In genomic region chr2:124244543-124245245, GRCm38 (mm10) we compare ENCODE assay signal across 13 mouse cellular contexts.
A peak's percentile ranks its signal among the peaks of the same experiment; 100 is the strongest.
DNase-seq lines count a peak whose midpoint lies in the region; ATAC-seq and TF ChIP-seq lines count a peak whose summit lies in the region.
"Had no signal": no experiment of that assay in that cellular context is flagged by ENCODE, and none has a peak within 500 bp of the region (broad histone marks: within the 10 kb centered on the region; RNA-seq: fewer than 3 reads in every experiment).

No protein-coding gene starts in this region.

- no peak overlapping the region for H3K9ac ChIP-seq in hindbrain, postnatal 0 days (replicated peaks; ENCODE audit: low read length)
- no peak overlapping the region for H3K9ac ChIP-seq in hindbrain, embryonic 14.5 days
- H3K9ac ChIP-seq in forebrain, embryonic 14.5 days (ENCODE audit: low read length), result no peak overlapping the region
- no peak overlapping the region for H3K9ac ChIP-seq in midbrain, embryonic 16.5 days (ENCODE audit: low read depth, low read length)
- H3K9ac ChIP-seq: limb, embryonic 13.5 days had no signal

- 0 out of 2 replicates have a peak, but pooled peaks cover 5% of the 10 kb centered on the region for H3K4me1 ChIP-seq in hindbrain, postnatal 0 days (ENCODE audit: insufficient read depth, low read length)
- no peaks in the 10 kb centered on the region for H3K4me1 ChIP-seq in hindbrain, embryonic 14.5 days (replicated peaks; ENCODE audit: control insufficient read depth, insufficient read depth, low read length)
- H3K4me1 ChIP-seq in forebrain, embryonic 14.5 days (ENCODE audit: control insufficient read depth, insufficient read depth, low read length), result no peaks in the 10 kb centered on the region
- 0 out of 2 replicates have a peak, but pooled peaks cover 2% of the 10 kb centered on the region for H3K4me1 ChIP-seq in midbrain, embryonic 16.5 days (ENCODE audit: control insufficient read depth, insufficient read depth, low read length)

- H3K36me3 ChIP-seq in hindbrain, postnatal 0 days (ENCODE audit: insufficient read depth, low read length), result no peaks in the 10 kb centered on the region
- H3K36me3 ChIP-seq in hindbrain, embryonic 14.5 days (replicated peaks; ENCODE audit: control insufficient read depth, insufficient read depth), result no peaks in the 10 kb centered on the region
- no peaks in the 10 kb centered on the region for H3K36me3 ChIP-seq in forebrain, embryonic 14.5 days (ENCODE audit: control insufficient read depth, insufficient read depth, low read length)
- no peaks in the 10 kb centered on the region for H3K36me3 ChIP-seq in midbrain, embryonic 16.5 days (ENCODE audit: control insufficient read depth, insufficient read depth, low read length)
- H3K36me3 ChIP-seq: hindbrain, embryonic 10.5 days; limb, embryonic 13.5 days had no signal

- DNase-seq in adrenal gland, adult 2 months, result peak; percentile 50
- no peak for DNase-seq in adrenal gland, postnatal 4 days (ENCODE audit: low spot score in 2 of 2)
- DNase-seq in hindbrain, postnatal 0 days (ENCODE audit: low spot score), result peak; percentile 22
- no peak for DNase-seq in hindbrain, embryonic 14.5 days (ENCODE audit: low spot score)
- peak; percentile 68 for DNase-seq in adrenal gland, postnatal 10 days
- peak; percentile 80 for DNase-seq in lung, postnatal 10 days
- no peak for DNase-seq in forebrain, embryonic 14.5 days (ENCODE audit: low spot score)
- DNase-seq: kidney, adult 18-20 months; layer of hippocampus, adult 9-11 months; spleen, adult 18-20 months had no signal

- WGBS in hindbrain, postnatal 0 days, result 40% methylated on average over 4 of the region's 4 CpGs
- WGBS in hindbrain, embryonic 14.5 days, result 50% methylated on average over 4 of the region's 4 CpGs
- WGBS in forebrain, embryonic 14.5 days, result 70% methylated on average over 4 of the region's 4 CpGs
- WGBS in midbrain, embryonic 16.5 days, result 50% methylated on average over 4 of the region's 4 CpGs

- TF ChIP-seq CTCF in hindbrain, postnatal 0 days (IDR thresholded peaks at IDR 0.05; ENCODE audit: low read depth), result no peak

- no peak overlapping the region for H3K27ac ChIP-seq in hindbrain, postnatal 0 days
- no peak overlapping the region for H3K27ac ChIP-seq in hindbrain, embryonic 14.5 days
- H3K27ac ChIP-seq in forebrain, embryonic 14.5 days (ENCODE audit: low read depth, low read length), result no peak overlapping the region
- H3K27ac ChIP-seq in midbrain, embryonic 16.5 days (ENCODE audit: low read length), result no peak overlapping the region
- H3K27ac ChIP-seq: hindbrain, embryonic 10.5 days; limb, embryonic 13.5 days had no signal

- no peaks in the 10 kb centered on the region for H3K9me3 ChIP-seq in hindbrain, postnatal 0 days (ENCODE audit: low read length)
- H3K9me3 ChIP-seq in hindbrain, embryonic 14.5 days (ENCODE audit: control insufficient read depth, low read length), result no peaks in the 10 kb centered on the region
- H3K9me3 ChIP-seq in forebrain, embryonic 14.5 days (replicated peaks; ENCODE audit: control insufficient read depth, low read length), result no peaks in the 10 kb centered on the region
- H3K9me3 ChIP-seq in midbrain, embryonic 16.5 days (replicated peaks; ENCODE audit: control insufficient read depth, low read length, poor library complexity, severe bottlenecking), result no peaks in the 10 kb centered on the region
- H3K9me3 ChIP-seq: hindbrain, embryonic 10.5 days; limb, embryonic 13.5 days had no signal

- no peaks in the 10 kb centered on the region for H3K27me3 ChIP-seq in hindbrain, postnatal 0 days (ENCODE audit: insufficient read depth, low read length)
- no peaks in the 10 kb centered on the region for H3K27me3 ChIP-seq in hindbrain, embryonic 14.5 days (ENCODE audit: control insufficient read depth, insufficient read depth, low read length)
- no peaks in the 10 kb centered on the region for H3K27me3 ChIP-seq in forebrain, embryonic 14.5 days (replicated peaks; ENCODE audit: control insufficient read depth, insufficient read depth, low read length)
- no peaks in the 10 kb centered on the region for H3K27me3 ChIP-seq in midbrain, embryonic 16.5 days (ENCODE audit: control insufficient read depth, insufficient read depth, low read depth, low read length)
- H3K27me3 ChIP-seq: limb, embryonic 13.5 days had no signal

- 0 out of 2 replicates have a peak, but pooled peaks have one; percentile 21 for ATAC-seq in hindbrain, postnatal 0 days
- ATAC-seq in hindbrain, embryonic 14.5 days (ENCODE audit: low FRiP score), result no peak
- ATAC-seq in forebrain, embryonic 14.5 days, result no peak
- no peak for ATAC-seq in midbrain, embryonic 16.5 days

- H3K4me3 ChIP-seq in hindbrain, postnatal 0 days (ENCODE audit: low read length), result no peak overlapping the region
- no peak overlapping the region for H3K4me3 ChIP-seq in hindbrain, embryonic 14.5 days (replicated peaks; ENCODE audit: low read length)
- no peak overlapping the region for H3K4me3 ChIP-seq in forebrain, embryonic 14.5 days (ENCODE audit: low read depth, low read length)
- H3K4me3 ChIP-seq in midbrain, embryonic 16.5 days (ENCODE audit: low read depth, low read length), result no peak overlapping the region
- H3K4me3 ChIP-seq: hindbrain, embryonic 10.5 days; limb, embryonic 13.5 days had no signal

- H3K4me2 ChIP-seq in hindbrain, postnatal 0 days (ENCODE audit: low read depth, low read length), result no peak overlapping the region
- H3K4me2 ChIP-seq in hindbrain, embryonic 14.5 days (replicated peaks), result no peak overlapping the region
- no peak overlapping the region for H3K4me2 ChIP-seq in forebrain, embryonic 14.5 days (ENCODE audit: low read length)
- no peak overlapping the region for H3K4me2 ChIP-seq in midbrain, embryonic 16.5 days (ENCODE audit: low read length)
- H3K4me2 ChIP-seq: limb, embryonic 13.5 days had no signal

Comparison
In these comparisons a context has a peak if more than half of its experiments do, and no peak if none do; other contexts are left out.
1. DNase-seq: peak in adrenal gland, adult 2 months (single experiment), hindbrain, postnatal 0 days (single experiment), adrenal gland, postnatal 10 days (single experiment) and lung, postnatal 10 days (single experiment); none in adrenal gland, postnatal 4 days (0 of 2), hindbrain, embryonic 14.5 days (single experiment) and forebrain, embryonic 14.5 days (single experiment).